Mouse (Mus musculus): Measurements from ENCODE around the gene Hsh2d.

Gene Hsh2d

DNA sequence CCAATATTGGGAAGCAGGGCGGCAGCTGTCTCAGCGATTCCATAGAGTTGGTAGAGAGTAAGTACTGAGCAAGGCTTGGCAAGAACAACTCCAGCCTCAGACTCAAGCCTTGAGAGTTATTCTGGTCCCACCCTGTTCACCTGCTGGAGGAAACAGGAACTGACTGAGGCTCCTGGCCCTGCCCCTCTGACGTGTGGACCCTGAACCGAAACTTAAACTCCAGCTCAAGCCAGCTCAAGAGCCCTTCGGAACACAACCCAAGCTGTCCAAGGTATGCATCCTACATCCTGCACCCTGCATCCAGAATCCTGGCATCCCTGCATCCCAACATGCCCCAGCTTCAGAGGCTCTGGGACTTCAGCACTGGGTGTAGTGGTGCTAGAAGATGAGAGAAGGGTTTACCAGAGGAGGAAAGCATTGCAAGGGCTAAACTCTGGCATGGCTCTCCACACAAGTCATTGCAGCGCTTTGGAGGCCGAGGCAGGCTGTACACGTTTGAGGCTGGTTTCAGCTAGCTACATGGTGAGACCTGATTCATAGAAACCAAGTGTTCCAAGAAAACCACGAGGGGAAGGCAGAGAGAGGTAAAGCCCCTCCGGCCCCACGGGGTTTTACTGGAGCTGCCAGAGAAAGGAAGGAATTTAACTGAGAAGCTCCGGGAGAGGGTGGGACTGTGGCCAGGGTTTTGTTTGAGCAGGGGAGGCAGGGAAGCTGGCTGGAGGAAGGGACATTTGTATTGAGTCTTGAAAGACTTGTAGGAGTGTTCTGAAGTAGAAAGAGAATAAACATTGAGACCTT, at the start of gene Hsh2d:
Gene Hsh2d (plus strand): TSS at position 222 of the 798 bp plus-strand sequence.
- DNase-seq (ENCODE audit: low read depth): peak; percentile 89

DNA sequence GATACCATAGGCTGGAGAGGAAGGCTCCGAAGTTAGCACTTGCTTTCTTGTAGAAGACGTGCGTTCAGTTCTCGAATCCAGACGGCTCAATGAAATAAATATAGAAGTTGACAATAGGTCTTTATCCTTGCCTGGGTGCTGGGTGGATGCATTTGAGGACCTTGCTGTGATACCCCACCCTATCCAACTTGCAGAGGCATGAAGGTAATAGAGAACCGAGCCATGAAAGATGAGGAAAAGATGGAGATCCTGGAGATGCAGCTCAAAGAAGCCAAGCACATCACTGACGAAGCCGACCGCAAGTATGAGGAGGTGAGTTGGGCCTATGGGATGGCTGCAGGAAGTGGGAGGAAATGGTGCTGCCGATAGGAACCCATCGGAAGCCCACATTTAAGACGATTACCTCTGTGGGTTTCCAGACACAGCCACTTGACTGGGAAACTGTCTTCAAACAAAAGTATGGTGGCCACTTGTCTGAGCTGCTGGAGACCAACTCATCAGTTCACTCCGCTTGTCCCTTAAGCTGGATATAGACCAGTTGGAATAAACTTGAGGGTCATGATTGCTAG, 46.1 kb upstream of the Hsh2d start:
- DNase-seq (ENCODE audit: low read depth): no peak

DNA sequence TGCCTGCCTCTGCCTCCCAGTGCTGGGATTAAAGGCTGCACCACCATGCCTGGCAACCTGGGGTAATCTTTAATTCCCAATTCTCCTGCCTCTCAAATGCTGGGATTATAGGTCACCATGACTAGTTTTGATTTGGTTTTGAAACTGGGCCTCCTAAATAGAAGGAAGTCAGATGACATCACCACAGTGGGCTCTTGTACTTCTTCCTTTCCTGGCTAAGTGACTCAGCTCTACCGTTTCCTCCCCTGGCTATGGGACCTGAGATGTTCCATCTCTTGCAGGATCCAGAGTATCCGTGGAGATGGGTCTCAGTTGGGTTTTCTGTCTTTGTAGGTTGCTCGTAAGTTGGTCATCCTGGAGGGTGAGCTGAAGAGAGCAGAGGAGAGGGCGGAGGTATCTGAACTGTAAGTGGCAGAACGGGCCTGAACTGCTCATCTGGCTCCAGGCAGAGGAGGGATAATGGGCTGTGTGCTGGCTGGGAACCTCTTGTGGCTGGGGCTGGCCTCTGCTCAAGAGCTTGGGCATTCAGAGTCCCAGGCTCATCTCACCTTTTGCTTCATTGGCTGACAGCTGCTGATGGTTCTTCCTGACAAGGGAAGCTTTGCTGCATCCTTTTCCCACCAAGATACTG, 45.0 kb upstream of the Hsh2d start:
- no peak for DNase-seq (ENCODE audit: low read depth)

DNA sequence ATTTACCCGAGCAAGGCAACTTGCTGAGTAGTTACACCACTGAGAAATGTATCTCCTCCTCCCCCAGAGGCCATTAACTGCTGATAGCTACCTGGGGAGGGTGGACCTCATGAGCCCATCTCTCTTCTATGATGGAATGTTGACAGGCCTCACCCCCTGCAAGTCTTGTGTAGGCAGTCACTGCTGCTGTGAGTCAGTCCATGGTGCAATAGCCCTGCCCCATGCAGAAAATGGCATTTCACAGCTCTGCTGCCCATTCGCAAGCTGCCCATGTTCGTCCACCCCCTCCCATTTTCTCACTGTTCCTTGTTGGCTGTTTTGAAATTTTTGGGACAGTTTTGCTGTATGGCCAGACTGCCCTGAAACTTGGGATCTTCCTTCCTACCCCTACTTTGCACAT, 43.9 kb upstream of the Hsh2d start:
- no peak for DNase-seq (ENCODE audit: low read depth)

GRCm38 (mm10) chr8:72146056-72146455, 43.4 kb upstream of the Hsh2d start:
- DNase-seq (ENCODE audit: low read depth): no peak

DNA sequence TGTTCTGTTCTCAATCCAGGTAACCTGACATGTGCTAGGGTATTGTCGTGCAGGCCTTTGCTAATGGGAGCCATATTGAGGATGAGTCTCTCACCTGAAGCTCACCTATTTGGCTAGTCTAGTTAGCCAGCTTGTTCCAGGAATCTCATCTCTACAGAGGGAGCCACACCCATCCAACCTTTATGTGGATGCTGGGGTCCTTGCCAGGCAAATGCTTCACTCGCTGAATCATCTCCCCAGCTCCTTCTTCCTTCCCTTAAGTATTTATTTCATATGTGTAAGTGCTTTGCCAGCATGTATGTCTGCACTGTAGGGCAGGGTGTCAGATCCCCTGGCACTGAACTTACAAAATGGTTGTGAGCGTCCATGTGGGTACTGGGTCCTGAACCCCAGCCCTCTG, 42.9 kb upstream of the Hsh2d start:
- no peak for DNase-seq (ENCODE audit: low read depth)

DNA sequence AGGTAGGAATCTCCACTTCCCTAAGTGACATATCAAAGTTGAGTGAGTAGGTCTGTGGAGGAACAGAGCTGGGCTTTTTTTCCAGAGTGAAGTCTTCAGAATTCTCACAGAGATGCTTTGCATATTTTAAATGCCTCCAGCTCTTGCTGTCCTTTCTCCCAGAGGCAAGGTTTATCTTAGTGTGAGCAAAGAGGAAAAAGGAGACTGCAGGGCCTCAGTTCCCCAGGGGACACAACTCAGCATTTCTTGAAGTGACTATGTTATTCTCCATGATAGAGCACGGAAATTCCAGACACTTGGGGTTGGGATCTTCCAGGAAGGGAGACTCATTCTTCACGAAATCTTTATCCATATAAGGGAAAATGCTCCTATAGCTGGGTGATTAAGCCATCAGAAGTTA, 42.2 kb upstream of the Hsh2d start:
- no peak for DNase-seq (ENCODE audit: low read depth)

DNA sequence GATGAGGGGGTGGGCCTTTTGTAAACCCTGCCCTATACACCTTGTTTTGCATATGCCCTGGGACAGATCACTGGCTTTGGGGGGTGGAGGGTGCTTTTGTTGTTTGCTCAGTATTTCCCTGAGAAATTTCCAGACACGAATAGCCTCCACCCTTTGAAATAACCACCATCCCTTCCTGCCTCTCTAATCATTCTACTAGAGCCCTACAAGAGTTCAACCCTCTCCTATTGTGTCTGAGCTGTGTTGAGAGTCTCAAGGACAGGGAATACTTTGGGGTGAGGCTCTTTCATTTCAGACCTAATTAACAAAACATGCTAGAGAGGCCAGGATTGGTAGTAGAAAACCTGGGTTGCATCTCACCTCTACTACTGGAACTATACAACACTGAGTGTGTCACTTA, 40.4 kb upstream of the Hsh2d start:
- no peak for DNase-seq (ENCODE audit: low read depth)

GRCm38 (mm10) chr8:72151418-72152078, 37.9 kb upstream of the Hsh2d start:
- DNase-seq (ENCODE audit: low read depth): no peak

- DNase-seq (ENCODE audit: low read depth): no peak
Observed at GRCm38 (mm10) chr8:72153382-72153781, 36.1 kb upstream of the Hsh2d start.

DNA sequence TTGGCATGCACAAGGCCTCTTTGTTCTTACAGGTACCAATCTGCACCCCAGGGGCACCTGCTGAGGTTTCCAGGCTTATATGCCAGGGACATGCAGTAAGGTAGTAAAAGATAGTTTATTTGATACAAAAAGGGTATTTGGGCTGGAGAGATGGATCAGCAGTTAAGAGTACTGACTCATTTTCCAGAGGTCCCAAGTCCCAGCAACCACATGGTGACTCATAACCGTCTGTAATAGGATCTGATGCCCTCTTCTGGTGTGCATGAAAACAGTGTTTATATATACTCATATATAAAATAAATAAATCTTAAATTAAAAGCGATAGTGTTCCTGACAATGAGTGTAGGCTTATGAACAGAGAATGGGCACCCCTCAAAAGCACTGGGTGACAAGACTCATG, 31.3 kb upstream of the Hsh2d start:
- no peak for DNase-seq (ENCODE audit: low read depth)

GRCm38 (mm10) chr8:72158726-72159125, 30.7 kb upstream of the Hsh2d start:
- no peak for DNase-seq (ENCODE audit: low read depth)

GRCm38 (mm10) chr8:72160007-72160406, 29.4 kb upstream of the Hsh2d start:
- DNase-seq (ENCODE audit: low read depth): peak; percentile 62

- peak; percentile 100 for DNase-seq (ENCODE audit: low read depth)
Observed at GRCm38 (mm10) chr8:72160707-72161697, 28.4 kb upstream of the Hsh2d start, which contains the start of gene Rab8a. Rab8a (plus strand) TSS chr8:72161200.

DNA sequence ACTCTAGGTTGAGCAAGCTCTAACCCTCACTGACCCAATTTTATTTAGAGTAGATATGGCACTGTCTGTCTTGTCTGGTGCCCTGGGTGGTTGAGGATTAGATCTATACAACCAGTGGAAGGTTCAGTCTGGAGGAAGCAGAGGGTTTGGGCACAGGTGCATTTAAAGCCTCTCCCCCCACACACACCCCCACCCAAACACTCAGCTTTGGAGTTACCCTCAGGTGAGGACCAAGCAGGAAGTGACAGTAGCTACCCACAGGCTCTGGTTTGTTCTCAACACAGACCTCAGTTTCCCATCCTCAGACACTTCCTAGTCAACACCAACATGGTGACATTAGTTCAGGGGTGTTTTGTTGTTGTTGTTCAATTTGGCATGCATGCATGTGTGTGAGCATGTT, 26.6 kb upstream of the Hsh2d start:
- peak; percentile 58 for DNase-seq (ENCODE audit: low read depth)

DNA sequence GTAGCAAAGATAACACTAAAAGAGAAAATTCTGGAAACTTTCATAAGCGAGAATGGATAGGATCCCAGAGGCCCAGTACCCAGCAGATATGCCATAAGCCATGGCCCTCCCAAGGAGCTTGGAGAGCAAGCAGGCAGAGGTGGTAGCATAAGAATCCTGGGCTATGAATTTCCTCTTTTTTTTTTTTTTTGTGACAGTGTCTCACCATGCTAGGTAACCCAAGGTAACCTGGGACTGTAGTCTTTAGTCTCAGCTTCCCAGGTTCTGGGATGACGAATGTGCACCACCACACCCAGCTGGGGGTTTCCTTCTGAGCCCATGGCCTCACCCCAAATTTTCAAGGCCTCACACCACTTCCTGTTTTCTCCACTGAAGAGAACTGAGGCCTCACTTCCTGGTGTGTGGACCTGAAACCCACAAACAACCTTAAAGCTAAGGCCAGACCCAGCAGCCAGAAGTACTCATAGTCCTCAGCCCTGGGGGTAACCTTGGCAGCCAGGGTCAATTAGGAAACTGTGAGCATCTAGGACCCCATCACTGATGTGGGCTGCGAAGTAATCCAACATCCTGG, 20.3 kb upstream of the Hsh2d start:
- peak; percentile 85 for DNase-seq (ENCODE audit: low read depth)

DNA sequence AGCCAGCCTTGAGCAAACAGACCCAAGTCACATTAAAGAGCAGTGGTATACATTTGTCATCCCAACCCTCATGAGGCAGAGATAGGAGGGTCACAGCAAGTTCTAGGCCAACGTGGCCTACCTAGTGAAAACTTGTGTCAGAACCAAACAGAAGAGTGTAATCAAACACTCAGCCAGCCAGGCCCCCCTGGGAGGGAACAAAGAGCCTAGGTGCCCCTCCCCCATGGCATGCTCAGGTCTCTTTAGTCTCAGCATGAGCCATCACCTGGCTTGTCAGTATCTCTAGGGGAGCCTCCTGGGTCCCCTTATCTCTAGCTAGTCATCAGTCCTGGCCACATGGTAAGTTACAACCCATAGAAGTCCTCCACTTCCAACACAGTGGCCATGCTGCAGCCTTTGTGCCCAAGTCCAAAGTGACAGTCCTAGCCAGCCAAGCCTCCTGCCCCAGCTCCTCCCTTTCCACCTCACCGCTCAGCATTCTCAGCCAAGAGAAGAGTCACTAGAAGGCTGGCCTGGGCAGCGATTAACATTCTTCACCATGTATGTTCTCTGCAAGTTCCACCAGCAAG, 19.7 kb upstream of the Hsh2d start:
- no peak for DNase-seq (ENCODE audit: low read depth)

DNA sequence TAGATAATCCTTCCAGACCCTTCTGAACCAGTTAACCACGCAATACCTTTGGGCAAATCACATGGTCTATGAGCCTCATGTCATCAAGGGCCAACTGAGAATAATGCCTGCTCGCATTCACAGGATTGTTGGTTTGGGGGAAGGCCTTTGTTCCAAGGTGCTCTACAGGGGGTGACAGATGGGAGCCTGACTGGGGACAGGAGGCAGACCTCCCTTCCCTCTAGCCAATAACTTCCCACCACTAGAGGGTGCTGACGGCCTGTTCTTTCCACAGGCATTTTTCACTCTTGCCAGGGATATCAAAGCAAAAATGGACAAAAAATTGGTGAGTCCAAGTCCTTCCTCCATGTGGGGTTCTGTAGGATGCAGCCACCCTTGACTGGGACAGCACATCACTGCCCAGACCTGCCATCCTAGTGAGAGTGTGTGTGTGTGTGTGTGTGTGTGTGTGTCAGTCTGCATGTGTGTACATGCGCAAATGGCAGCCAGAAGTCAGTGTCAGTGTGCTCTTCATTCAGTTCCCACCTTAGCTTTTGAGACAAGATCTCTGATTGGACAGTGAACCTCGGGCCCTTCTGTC, 12.0 kb upstream of the Hsh2d start:
- DNase-seq (ENCODE audit: low read depth): peak; percentile 84

DNA sequence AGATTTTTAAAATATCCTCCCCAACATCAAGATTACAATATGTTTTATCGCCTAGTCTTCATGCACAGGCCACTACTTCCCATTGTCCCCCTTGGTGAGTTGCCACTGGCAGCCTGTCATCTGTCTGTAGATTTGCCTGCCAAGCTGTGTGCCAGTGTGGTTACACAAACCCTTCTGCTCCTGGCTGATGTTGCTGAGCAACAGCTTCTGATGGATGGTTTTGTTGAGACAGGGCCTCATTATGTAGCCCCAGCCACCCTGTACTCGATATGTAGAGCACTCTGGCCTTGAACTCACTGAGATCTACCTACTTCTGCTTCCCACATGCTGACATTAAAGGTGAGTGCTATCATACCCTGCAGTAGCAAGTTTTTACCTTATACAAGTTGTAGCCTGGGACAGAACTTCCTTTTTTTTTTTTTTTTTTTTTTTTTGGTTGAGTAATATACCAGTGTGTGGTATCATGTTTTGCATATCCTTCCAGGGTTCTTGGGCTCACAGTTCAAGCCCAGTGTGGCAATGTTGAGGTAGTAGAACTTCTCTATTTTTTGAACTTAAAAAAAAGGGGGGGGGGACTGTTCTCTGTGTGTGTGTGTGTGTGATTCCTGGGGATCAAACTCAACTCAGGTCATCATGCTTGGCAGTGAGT, 5.8 kb upstream of the Hsh2d start:
- no peak for DNase-seq (ENCODE audit: low read depth)

DNA sequence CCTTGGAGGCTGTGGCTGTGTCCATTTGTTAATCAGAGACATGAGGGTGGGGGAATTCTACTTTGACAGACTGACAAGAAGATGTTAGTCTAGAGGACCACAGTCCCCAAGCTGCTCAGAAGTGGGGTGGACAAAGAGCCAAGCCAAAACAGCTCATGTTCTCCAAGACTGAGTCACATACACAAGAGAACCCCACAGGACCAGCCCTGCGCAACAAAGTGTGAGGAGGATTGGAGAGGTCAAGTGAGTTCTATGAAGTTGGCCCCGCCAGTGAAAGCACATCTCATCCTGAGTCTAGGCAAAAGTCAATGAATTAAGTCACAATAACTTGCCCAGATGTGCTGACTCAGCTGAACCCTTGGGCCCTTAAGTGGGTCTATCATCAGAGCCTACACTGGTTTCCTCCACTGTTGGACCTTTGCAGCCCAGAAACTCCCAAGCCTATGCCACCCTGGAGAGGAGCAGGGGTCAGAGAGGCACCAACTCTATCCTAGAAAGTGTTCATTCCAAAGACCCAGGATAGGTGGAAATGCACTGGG, 1.6 kb upstream of the Hsh2d start:
- DNase-seq (ENCODE audit: low read depth): no peak

All from naive thymus-derived CD4-positive, alpha-beta T cell, adult 2 months (primary cell).